Mouse (Mus musculus) limb, embryonic 10.5 days (tissue): ENCODE measurements at regions not wholly inside any gene's neighbourhood (a gene's known extent, or its start where the extent isn't known, plus 50 kb on each side); places are given as distances from the start of the nearest gene placed in this dataset.

ENCODE experiments used
- DNase-seq: peaks from one replicate; pipeline ENCODE4 v3.0.0-alpha.2; 2017; ENCODE audit warnings: low spot score
- H3K27ac ChIP-seq: fragments of 300-500 bp; sonication (generic); 2 replicates; pipeline ENCODE4 v1.5.1; 2016; ENCODE audit warnings: mild to moderate bottlenecking
- H3K27me3 ChIP-seq: fragments of 300-500 bp; sonication (generic); 2 replicates; pipeline ENCODE4 v1.6.1; 2016; ENCODE audit warnings: low read depth, mild to moderate bottlenecking; ENCODE audit not compliant: poor library complexity, severe bottlenecking
- H3K36me3 ChIP-seq: fragments of 300-500 bp; sonication (generic); 2 replicates; pipeline ENCODE4 v1.6.1; 2016; ENCODE audit warnings: mild to moderate bottlenecking, moderate library complexity
- H3K4me1 ChIP-seq: fragments of 300-500 bp; sonication (generic); 2 replicates; pipeline ENCODE4 v1.6.1; 2016
- H3K4me3 ChIP-seq: fragments of 300-500 bp; sonication (generic); 2 replicates; pipeline ENCODE4 v1.5.1; 2016; ENCODE audit warnings: mild to moderate bottlenecking, moderate library complexity
- H3K9me3 ChIP-seq: fragments of 300-500 bp; sonication (generic); replicated peaks from 2 replicates; pipeline ENCODE4 v1.6.1; 2016; ENCODE audit warnings: mild to moderate bottlenecking
- WGBS: fragments of 180-500 bp; shearing (Covaris S2); methylation state at CpG from one replicate; pipeline ENCODE4 v1.1.7; 2016; 5-methylcytosine and 5-hydroxymethylcytosine counted together

GRCm38 (mm10) chr6:106876690-106877089 is 76.8 kb upstream of the Crbn start:
- no peaks in the 10 kb centered on the region for H3K4me1 ChIP-seq
- 95% methylated on average over 1 of the region's 1 CpGs for WGBS
- no peak for DNase-seq
- H3K36me3 ChIP-seq = no peaks in the 10 kb centered on the region
- no peak overlapping the region for H3K4me3 ChIP-seq
- H3K9me3 ChIP-seq = no peaks in the 10 kb centered on the region
- no peaks in the 10 kb centered on the region for H3K27me3 ChIP-seq
- H3K27ac ChIP-seq = no peak overlapping the region

- Histone ChIP-seq H3K9me3 (no peaks in the 10 kb centered on the region), H3K27me3 (no peaks in the 10 kb centered on the region), H3K27ac (no peak overlapping the region), H3K36me3 (no peaks in the 10 kb centered on the region), H3K4me1 (no peaks in the 10 kb centered on the region), H3K4me3 (no peak overlapping the region)
- 87% methylated on average over 4 of the region's 4 CpGs for WGBS
- no peak for DNase-seq
These were observed 92.2 kb upstream of the Crbn start for GRCm38 (mm10) chr6:106891879-106892638.

- WGBS = 79% methylated on average over 2 of the region's 2 CpGs
- H3K4me1 ChIP-seq = no peaks in the 10 kb centered on the region
- no peak for DNase-seq
- no peaks in the 10 kb centered on the region for H3K9me3 ChIP-seq
- no peaks in the 10 kb centered on the region for H3K27me3 ChIP-seq
- no peak overlapping the region for H3K27ac ChIP-seq
- no peaks in the 10 kb centered on the region for H3K36me3 ChIP-seq
- no peak overlapping the region for H3K4me3 ChIP-seq
These were observed 92.7 kb upstream of the Crbn start for GRCm38 (mm10) chr6:106892639-106892934.

GRCm38 (mm10) chr6:106903953-106904683 is 104.2 kb upstream of the Crbn start:
- H3K36me3 ChIP-seq = no peaks in the 10 kb centered on the region
- WGBS = 90% methylated on average over 8 of the region's 8 CpGs
- DNase-seq = no peak

GRCm38 (mm10) chr6:106915121-106915520 is 115.2 kb upstream of the Crbn start:
- no peak for DNase-seq
- no peaks in the 10 kb centered on the region for H3K4me1 ChIP-seq
- H3K27ac ChIP-seq = no peak overlapping the region
- no peaks in the 10 kb centered on the region for H3K9me3 ChIP-seq
- H3K36me3 ChIP-seq = no peaks in the 10 kb centered on the region
- no peak overlapping the region for H3K4me3 ChIP-seq
- 86% methylated on average over 2 of the region's 2 CpGs for WGBS
- no peaks in the 10 kb centered on the region for H3K27me3 ChIP-seq

More at GRCm38 (mm10) chr6:106903953-106904683, 104.2 kb upstream of the Crbn start:
- no peak overlapping the region for H3K27ac ChIP-seq
- H3K27me3 ChIP-seq = no peaks in the 10 kb centered on the region
- H3K9me3 ChIP-seq = no peaks in the 10 kb centered on the region
- no peak overlapping the region for H3K4me3 ChIP-seq
- H3K4me1 ChIP-seq = no peaks in the 10 kb centered on the region

- Histone ChIP-seq H3K36me3 (no peaks in the 10 kb centered on the region), H3K4me3 (no peak overlapping the region), H3K9me3 (no peaks in the 10 kb centered on the region), H3K27me3 (no peaks in the 10 kb centered on the region), H3K4me1 (no peaks in the 10 kb centered on the region), H3K27ac (no peak overlapping the region)
- DNase-seq = no peak
- WGBS = 93% methylated on average over 3 of the region's 3 CpGs
These were observed 116.9 kb upstream of the Crbn start for GRCm38 (mm10) chr6:106916683-106917289.

GRCm38 (mm10) chr6:106920951-106921350 is 121.1 kb upstream of the Crbn start:
- no peaks in the 10 kb centered on the region for H3K9me3 ChIP-seq
- DNase-seq = no peak
- H3K4me1 ChIP-seq = no peaks in the 10 kb centered on the region
- H3K27me3 ChIP-seq = no peaks in the 10 kb centered on the region
- no peak overlapping the region for H3K27ac ChIP-seq
- H3K36me3 ChIP-seq = no peaks in the 10 kb centered on the region
- H3K4me3 ChIP-seq = no peak overlapping the region
- WGBS = 46% methylated on average over 2 of the region's 2 CpGs

GRCm38 (mm10) chr6:106925486-106925885 is 125.6 kb upstream of the Crbn start:
- Histone ChIP-seq H3K9me3 (no peaks in the 10 kb centered on the region), H3K4me1 (no peaks in the 10 kb centered on the region), H3K27me3 (no peaks in the 10 kb centered on the region), H3K4me3 (no peak overlapping the region), H3K36me3 (no peaks in the 10 kb centered on the region), H3K27ac (no peak overlapping the region)
- DNase-seq = no peak
- 65% methylated on average over 2 of the region's 2 CpGs for WGBS

- H3K9me3 ChIP-seq = no peaks in the 10 kb centered on the region
- 82% methylated on average over 6 of the region's 6 CpGs for WGBS
- no peaks in the 10 kb centered on the region for H3K36me3 ChIP-seq
- no peak for DNase-seq
- no peaks in the 10 kb centered on the region for H3K27me3 ChIP-seq
- H3K4me3 ChIP-seq = no peak overlapping the region
- no peak overlapping the region for H3K27ac ChIP-seq
- no peaks in the 10 kb centered on the region for H3K4me1 ChIP-seq
These were observed 133.7 kb upstream of the Crbn start for GRCm38 (mm10) chr6:106933584-106933983.

- Histone ChIP-seq H3K36me3 (no peaks in the 10 kb centered on the region), H3K4me1 (no peaks in the 10 kb centered on the region), H3K4me3 (no peak overlapping the region), H3K9me3 (no peaks in the 10 kb centered on the region), H3K27ac (no peak overlapping the region), H3K27me3 (no peaks in the 10 kb centered on the region)
- 86% methylated on average over 3 of the region's 3 CpGs for whole genome bisulfite sequencing
- no peak for DNase-seq
These were observed 146.5 kb upstream of the Crbn start for GRCm38 (mm10) chr6:106946227-106946927.

GRCm38 (mm10) chr6:106950909-106951308 is 151.0 kb upstream of the Crbn start:
- no peaks in the 10 kb centered on the region for H3K4me1 ChIP-seq
- no peaks in the 10 kb centered on the region for H3K36me3 ChIP-seq
- no peak overlapping the region for H3K4me3 ChIP-seq
- 77% methylated on average over 4 of the region's 4 CpGs for WGBS
- DNase-seq = no peak
- no peaks in the 10 kb centered on the region for H3K27me3 ChIP-seq
- H3K27ac ChIP-seq = no peak overlapping the region
- no peaks in the 10 kb centered on the region for H3K9me3 ChIP-seq

GRCm38 (mm10) chr6:106961320-106961719 is 161.4 kb upstream of the Crbn start:
- no peak overlapping the region for H3K27ac ChIP-seq
- H3K36me3 ChIP-seq = no peaks in the 10 kb centered on the region
- WGBS = 93% methylated on average over 2 of the region's 2 CpGs
- H3K9me3 ChIP-seq = no peaks in the 10 kb centered on the region
- DNase-seq = no peak
- no peaks in the 10 kb centered on the region for H3K4me1 ChIP-seq
- no peaks in the 10 kb centered on the region for H3K27me3 ChIP-seq
- no peak overlapping the region for H3K4me3 ChIP-seq

- H3K36me3 ChIP-seq = no peaks in the 10 kb centered on the region
- 82% methylated on average over 1 of the region's 1 CpGs for WGBS
- no peak overlapping the region for H3K27ac ChIP-seq
- H3K9me3 ChIP-seq = no peaks in the 10 kb centered on the region
- H3K4me1 ChIP-seq = no peaks in the 10 kb centered on the region
- H3K27me3 ChIP-seq = no peaks in the 10 kb centered on the region
- no peak overlapping the region for H3K4me3 ChIP-seq
- DNase-seq = no peak
These were observed 164.5 kb upstream of the Crbn start for GRCm38 (mm10) chr6:106964337-106964736.
